Mouse (Mus musculus) frontal cortex, postnatal 36 days (tissue): ENCODE measurements around the gene Fgf14.
"Not testable (repeated sequence)": the region's sequence is repeated elsewhere in the genome, so short reads cannot be mapped to it uniquely, and the experiment has no call there.

Experiments used
- DNase-seq, 2 experiments: peaks; one replicate each; pipeline ENCODE4 v3.0.0; 2022; ENCODE audit warnings: low spot score in 2 of 2

Gene Fgf14

DNA sequence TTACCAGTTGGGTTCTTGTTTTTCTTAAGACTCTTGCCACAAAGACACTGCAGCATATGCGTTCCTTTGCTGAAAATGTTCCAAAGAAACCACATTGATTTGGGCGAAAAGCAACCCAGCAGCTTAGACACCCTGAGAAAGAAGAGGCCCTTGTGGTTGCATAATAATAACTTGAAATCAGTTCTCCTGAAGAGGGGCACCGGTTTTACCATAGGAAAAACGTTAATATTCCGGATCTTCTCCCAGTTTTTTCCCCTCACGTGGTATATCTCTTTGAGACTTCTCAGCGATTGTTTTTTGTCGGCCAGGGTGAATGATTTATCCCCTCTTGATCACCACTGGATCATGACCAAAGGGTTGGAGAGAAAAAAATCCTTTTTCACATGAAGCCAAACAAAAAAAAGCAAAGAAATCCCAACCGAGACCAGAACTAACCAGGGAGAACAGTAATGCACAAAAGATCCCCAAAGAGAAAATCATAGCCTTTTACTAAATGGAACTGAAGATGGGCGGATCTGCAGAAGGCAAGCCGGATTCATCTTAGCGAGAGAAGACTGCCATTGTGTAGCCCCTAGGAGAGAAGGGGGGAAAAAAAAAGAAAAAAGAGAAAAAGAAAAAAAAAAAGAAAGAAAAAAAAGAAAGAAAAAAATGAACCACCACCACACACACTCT is at the start of gene Fgf14:
Fgf14 (minus strand) TSS at position 622 of the 672 bp plus-strand sequence.
- peak in 1 of 2 experiments; percentile 9 for DNase-seq

DNA sequence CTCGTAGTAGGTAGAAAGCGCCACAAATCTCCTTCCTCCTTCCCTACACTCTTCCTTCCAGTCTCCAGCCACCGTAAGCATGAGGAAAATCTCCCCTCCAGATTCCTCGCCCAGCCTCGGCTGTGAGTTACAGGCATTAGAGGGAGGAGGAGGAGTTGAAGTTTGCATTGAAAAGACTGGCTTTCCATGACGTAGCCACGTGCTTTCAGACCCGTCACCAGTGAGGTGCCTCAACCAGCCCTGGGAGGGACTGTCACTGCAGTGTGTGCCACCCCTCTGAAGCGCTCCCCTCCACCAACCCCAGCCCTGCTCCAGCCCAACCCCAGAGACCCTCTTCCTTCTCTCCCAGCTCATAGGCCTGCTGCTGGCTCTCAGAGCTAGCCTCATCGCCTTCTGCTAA is 452 bp upstream of the Fgf14 start:
- DNase-seq = peak; percentile 79 to 86

- DNase-seq = peak; percentile 60 to 63
Observed at GRCm38 (mm10) chr14:124675654-124676505, 1.0 kb downstream of the Fgf14 start.

- peak in 1 of 2 experiments; percentile 53 for DNase-seq
Observed at GRCm38 (mm10) chr14:124675142-124675653, 1.7 kb downstream of the Fgf14 start.

DNA sequence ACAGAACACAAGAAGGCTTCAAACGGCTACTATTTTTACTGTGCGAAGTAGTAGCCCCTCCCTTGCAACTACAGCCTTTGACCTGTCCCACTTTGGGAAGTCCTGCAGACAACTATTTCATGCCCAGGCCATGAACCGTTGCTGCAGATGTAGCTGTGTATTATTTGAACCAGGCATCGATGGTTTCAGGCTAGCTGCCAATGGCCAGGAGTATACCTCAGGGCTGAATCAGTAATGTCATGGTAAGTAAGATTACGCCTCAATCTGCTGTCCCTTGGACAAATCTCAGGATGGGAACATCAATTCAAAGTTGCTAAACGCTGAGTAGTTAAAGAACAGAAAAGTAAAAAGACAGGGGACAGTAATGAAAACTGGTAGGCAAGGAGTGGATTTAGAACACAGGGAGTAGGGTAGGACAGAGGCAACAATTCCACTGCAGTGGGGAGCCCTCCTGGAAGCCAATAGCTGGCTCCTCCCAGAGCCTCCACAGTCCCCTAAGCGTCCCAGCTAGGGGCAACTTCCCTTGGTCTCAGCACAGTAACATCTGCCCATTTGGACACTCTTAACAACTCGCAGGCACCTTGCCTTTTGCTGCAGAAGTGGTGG is 2.3 kb downstream of the Fgf14 start:
- no peak for DNase-seq

GRCm38 (mm10) chr14:124669739-124670138 is 7.2 kb downstream of the Fgf14 start:
- peak in 1 of 2 experiments; percentile 29 for DNase-seq

- no peak for DNase-seq
Observed at GRCm38 (mm10) chr14:124642822-124643221, 34.1 kb downstream of the Fgf14 start.

- DNase-seq = peak in 1 of 2 experiments; percentile 56
Observed at GRCm38 (mm10) chr14:124634881-124635280, 42.0 kb downstream of the Fgf14 start.

GRCm38 (mm10) chr14:124613473-124613872 is 63.5 kb downstream of the Fgf14 start:
- DNase-seq = peak in 1 of 2 experiments; percentile 29

GRCm38 (mm10) chr14:124606036-124606711 is 70.8 kb downstream of the Fgf14 start:
- no peak for DNase-seq

GRCm38 (mm10) chr14:124605031-124605743 is 71.7 kb downstream of the Fgf14 start:
- peak in 1 of 2 experiments; percentile 48 for DNase-seq

GRCm38 (mm10) chr14:124576571-124576970 is 100.4 kb downstream of the Fgf14 start:
- DNase-seq = no peak

DNA sequence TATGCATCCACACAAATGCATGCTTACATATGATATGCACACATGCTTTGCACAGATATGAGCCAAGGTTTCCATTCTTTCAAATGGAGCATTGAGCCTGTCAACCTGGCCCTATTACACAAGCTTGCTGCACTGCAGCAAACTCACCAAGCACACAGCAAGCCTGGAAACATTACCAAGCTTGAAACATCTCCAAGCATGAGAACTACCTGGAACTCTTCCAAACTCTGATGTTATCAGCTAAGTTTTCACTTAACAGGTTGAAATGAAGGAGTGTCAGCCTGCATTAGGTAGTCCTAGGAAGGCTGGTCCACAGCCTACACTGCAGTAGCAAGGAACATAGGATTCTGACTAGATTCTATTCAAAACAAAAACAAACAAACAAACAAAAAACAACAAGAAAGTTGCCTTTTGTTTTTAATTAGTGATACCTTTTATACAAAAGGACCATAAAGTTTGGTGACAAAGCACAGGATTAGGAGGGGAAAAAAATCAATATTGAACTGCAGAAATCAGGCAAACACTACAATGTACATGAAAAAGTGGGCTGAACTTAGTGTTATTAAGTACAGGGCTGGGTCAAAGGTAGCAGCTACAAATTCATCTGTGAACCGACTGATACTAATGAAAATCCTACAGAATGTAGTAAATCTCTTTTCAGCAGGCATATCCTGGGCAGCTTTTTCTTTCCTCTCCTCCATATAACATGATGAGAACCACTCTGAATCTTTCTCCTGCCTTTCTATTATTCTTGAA is 101.6 kb downstream of the Fgf14 start:
- peak in 1 of 2 experiments; percentile 57 for DNase-seq

GRCm38 (mm10) chr14:124566445-124566844 is 110.5 kb downstream of the Fgf14 start:
- no peak for DNase-seq

DNA sequence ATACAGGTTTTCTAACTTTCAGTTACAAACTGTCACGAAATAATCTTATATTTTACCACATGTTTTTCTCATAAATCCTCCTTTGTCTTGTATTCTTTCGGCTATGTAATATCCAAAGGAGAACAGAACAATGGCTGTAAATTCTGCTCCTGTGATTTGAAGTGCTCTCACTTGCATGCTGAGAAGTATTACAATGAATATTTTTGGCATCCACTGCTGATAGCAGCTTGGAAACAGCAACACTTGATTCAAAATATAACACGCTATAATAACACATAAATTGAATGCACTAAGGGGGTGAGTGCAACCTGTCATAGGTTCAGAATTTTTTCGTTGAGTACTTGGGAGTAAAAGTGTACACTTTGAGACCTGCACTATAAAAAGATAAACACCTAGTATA is 115.4 kb downstream of the Fgf14 start:
- DNase-seq = no peak

DNA sequence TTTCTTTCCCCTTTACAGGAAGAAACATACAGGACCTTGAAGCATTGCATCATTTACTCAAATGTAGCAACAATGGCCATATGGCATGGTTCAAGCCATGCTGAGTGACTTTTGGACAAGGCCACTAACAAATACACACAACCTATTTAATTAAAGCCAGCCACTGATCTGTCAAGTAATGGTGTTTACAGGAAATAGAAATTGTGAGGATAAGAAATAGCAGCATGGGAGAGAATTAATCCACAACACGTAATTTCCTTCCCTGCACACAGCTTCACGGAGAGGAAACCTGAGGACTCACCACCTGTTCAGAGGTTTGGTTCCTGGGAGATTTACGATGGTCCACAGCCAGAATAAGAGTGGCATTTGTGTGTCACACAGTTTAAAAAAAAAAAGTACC is 140.8 kb downstream of the Fgf14 start:
- DNase-seq = no peak

DNA sequence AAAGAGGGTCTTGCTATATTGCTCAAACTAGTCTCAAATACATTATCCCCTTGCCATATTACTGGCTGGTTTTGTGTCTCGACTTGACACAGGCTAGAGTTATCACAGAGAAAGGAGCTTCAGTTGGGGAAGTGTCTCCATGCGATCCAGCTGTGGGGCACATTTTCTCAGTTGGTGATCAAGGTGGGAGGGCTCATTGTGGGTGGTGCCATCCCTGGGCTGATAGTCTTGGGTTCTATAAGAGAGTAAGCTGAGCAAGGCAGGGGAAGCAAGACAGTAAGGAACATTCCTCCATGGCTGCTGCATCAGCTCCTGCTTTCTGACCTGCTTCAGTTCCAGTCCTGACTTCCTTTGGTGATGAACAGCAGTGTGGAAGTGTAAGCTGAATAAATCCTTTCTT is 141.6 kb downstream of the Fgf14 start:
- DNase-seq = not testable (repeated sequence)

DNA sequence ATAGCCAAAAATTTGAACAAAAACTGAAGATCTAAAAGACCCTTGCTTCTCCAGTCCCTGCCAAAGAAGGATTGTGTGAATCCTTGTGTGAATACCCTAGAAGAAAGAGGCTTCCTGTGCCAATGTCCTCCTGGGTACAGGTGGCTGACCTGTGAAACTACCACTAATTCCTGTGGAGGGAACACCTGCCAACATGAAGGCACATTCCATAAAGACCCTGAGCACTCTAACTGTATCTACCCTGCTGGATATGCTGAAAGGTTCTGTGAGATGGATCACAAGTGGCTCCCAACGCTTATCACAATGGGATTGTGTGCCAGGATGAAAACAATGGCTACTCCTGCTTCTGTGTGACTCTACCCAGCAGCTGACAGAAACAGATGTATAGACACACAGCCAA is 144.9 kb downstream of the Fgf14 start:
- DNase-seq = no peak

DNA sequence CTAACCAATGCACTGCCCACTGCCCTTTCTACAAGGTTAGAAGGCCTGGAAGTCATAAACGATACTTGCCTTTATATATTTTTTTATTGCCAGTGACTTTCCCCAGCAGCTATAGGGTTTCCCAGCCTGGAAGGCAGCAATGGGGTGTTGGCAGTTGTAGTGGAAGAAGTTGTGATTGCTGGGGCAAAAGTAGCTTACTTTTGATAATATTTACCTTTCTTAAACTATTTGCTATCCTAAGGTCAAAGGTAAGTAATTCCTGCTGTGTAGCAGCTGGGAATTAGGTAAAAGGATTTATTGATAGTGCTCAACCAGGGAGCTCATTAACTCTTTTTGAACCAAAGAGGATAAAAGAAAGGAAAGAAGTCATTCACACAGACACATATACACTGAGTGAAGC is 164.9 kb downstream of the Fgf14 start:
- no peak for DNase-seq

DNA sequence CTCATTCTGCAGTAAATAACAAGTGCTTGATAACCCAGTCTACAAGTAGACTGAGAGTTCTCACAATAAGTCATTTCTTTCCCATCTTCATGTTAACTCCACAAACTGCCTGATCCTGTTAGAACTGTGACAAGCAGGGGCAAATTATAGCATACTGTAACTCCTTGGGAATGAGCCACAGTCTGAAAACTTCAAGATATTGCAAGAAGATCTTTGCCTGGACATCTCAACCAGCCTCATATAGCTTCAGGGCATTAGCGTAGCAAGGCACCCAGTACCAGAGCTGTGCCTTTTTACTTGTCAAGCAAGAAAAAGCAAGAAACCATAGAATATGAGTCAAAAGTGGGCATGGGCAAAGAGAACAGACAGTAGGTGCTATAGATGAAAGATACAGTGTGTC is 188.0 kb downstream of the Fgf14 start:
- no peak for DNase-seq
